Mouse (Mus musculus) MEL (cell line): ENCODE measurements around the gene Gtpbp1.

Experiments
- ELF1 ChIP-seq: IDR thresholded peaks from 2 replicates; pipeline ENCODE4 v1.6.1; 2014; ENCODE audit warnings: low read depth, mild to moderate bottlenecking, inconsistent platforms, low read length, improper control_type of control experiment, moderate library complexity
- ZNF384 ChIP-seq: IDR thresholded peaks from 2 replicates; pipeline ENCODE4 v1.6.1; 2012; ENCODE audit warnings: low read depth, mild to moderate bottlenecking, inconsistent platforms, low read length, improper control_type of control experiment

DNA sequence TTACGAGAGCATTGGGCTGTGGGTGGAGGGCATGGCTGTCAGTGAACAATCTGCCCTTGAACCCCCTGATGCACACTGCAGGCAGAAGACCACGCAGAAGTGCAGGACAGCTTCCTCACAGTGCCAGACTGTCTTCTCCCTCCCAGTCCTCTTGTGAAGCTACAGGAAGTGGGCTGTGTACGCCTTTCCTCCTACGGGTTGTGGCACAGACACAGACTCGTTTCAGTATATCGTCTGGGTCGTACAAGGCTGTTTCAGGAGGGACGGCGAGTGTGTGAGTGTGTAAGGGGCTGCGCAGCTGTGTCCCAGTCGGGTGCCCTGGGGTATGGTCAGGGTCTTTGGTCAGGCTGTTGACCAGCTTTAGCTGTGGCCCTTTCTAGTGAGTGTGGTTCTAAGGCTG lies 3.1 kb downstream of the Gtpbp1 start:
- TF ChIP-seq ELF1 = no peak
- TF ChIP-seq ZNF384 = no peak
